Mouse (Mus musculus) megakaryocyte, embryonic 14.5 days (primary cell): Measurements from ENCODE around the gene Gipc2.

Experiments used
- FLI1 ChIP-seq: IDR thresholded peaks from 2 replicates; pipeline ENCODE4 v1.6.1; 2012; ENCODE audit warnings: low read length, inconsistent platforms, mixed read lengths
- GATA1 ChIP-seq: IDR thresholded peaks from 3 replicates; pipeline ENCODE4 v1.6.1; 2012; ENCODE audit warnings: mixed read lengths, low read length, inconsistent platforms, borderline replicate concordance

DNA sequence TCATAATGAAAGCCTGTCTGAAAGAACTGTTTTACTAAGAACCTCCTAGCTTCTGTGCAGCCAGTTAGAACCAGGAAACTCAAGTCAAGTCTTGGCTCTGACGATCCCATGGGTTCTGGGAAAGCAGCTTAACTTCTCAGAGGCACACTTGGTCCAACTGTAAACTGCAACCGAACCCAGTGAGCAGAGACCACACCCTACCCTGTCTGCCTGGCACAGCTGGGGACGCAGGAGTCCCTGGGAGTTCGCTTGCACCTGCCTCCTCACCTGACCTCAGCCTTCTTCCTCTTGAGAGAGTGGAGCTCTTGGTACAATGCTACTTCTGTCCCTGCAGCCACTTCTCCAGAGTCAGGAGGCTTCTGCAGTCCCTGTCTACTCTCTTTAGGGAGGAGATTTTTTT, 5.4 kb downstream of the Gipc2 start:
- no peak for TF ChIP-seq GATA1
- TF ChIP-seq FLI1 = no peak
